Mouse (Mus musculus) liver, embryonic 14.5 days (tissue): Measurements from ENCODE around the gene Clybl. TPM values are rescaled to one million over a fixed set of nuclear protein-coding genes. Genes with fewer than 3 reads are reported as not detected.

ENCODE experiments used
- ATAC-seq: fragments of 200-750 bp; cut with Nextera tagmentation; 2 replicates; pipeline ENCODE4 v1.8.0; 2017; ENCODE audit warnings: moderate number of reproducible peaks, mild to moderate bottlenecking, moderate library complexity; ENCODE audit not compliant: insufficient read depth
- DNase-seq, 3 experiments: peaks; one replicate each; pipeline ENCODE4 v3.0.0-alpha.2; 2012 to 2013; ENCODE audit warnings: low read depth in 3 of 3, low spot score in 3 of 3
- H3K27ac ChIP-seq: fragments of 300-500 bp; sonication (generic); 2 replicates; pipeline ENCODE4 v1.5.1; 2014; ENCODE audit warnings: moderate library complexity, mild to moderate bottlenecking, control low read depth, inconsistent platforms
- H3K27me3 ChIP-seq: fragments of 300-500 bp; sonication (generic); 2 replicates; pipeline ENCODE4 v1.6.1; 2014; ENCODE audit warnings: mild to moderate bottlenecking, low read length, moderate library complexity; ENCODE audit not compliant: control insufficient read depth, insufficient read depth
- H3K36me3 ChIP-seq: fragments of 300-500 bp; sonication (generic); replicated peaks from 2 replicates; pipeline ENCODE4 v1.6.1; 2014; ENCODE audit warnings: low read depth; ENCODE audit not compliant: control insufficient read depth, insufficient read depth
- H3K4me1 ChIP-seq, 2 experiments: fragments of 200-500 bp in 1 of 2; fragments of 300-500 bp in 1 of 2; sonication (generic) in 1 of 2; replicated peaks; 2 replicates each; pipeline ENCODE4 v1.6.1; 2012 to 2014; ENCODE audit warnings: antibody characterized with exemption in 1 of 2, inconsistent platforms in 1 of 2, low read length in 1 of 2; ENCODE audit not compliant: control insufficient read depth in 2 of 2, insufficient read depth in 2 of 2
- H3K4me2 ChIP-seq: fragments of 300-500 bp; sonication (generic); 2 replicates; pipeline ENCODE4 v1.6.1; 2014; ENCODE audit warnings: low read depth, mild to moderate bottlenecking, control low read depth, moderate library complexity
- H3K4me3 ChIP-seq, 2 experiments: fragments of 200-500 bp in 1 of 2; fragments of 300-500 bp in 1 of 2; sonication (generic) in 1 of 2; 2 replicates each; pipeline ENCODE4 v1.5.1; 2012 to 2014; ENCODE audit warnings: low read depth in 2 of 2, low read length in 2 of 2, mild to moderate bottlenecking in 2 of 2, control low read depth in 1 of 2, inconsistent platforms in 1 of 2, moderate library complexity in 1 of 2; ENCODE audit not compliant: insufficient read depth in 1 of 2
- H3K9ac ChIP-seq: fragments of 300-500 bp; sonication (generic); replicated peaks from 2 replicates; pipeline ENCODE4 v1.6.1; 2014; ENCODE audit warnings: mild to moderate bottlenecking, control low read depth, moderate library complexity
- H3K9me3 ChIP-seq: fragments of 300-500 bp; sonication (generic); 2 replicates; pipeline ENCODE4 v1.6.1; 2016; ENCODE audit warnings: low read length, mixed read lengths; ENCODE audit not compliant: control insufficient read depth
- CTCF ChIP-seq: IDR thresholded peaks from 2 replicates; pipeline ENCODE4 v1.5.1; 2016; ENCODE audit warnings: antibody characterized with exemption, low read depth, control low read depth
- EP300 ChIP-seq: IDR thresholded peaks from 2 replicates; pipeline ENCODE4 v1.6.1; 2016; ENCODE audit warnings: antibody characterized with exemption, low read depth
- WGBS: fragments of 180-500 bp; shearing (Covaris S2); extraction: QIAGEN DNeasy Blood & Tissue Kit; methylation state at CpG from one replicate; pipeline ENCODE4 v1.1.7; 2014; ENCODE audit not compliant: insufficient replicate concordance; 5-methylcytosine and 5-hydroxymethylcytosine counted together
- polyA plus RNA-seq, 2 experiments: library from polyadenylated mRNA; depleted of rRNA in 1 of 2; stranded (reverse) in 1 of 2; unstranded in 1 of 2; fragments of >200 nt; fragmentation: Nextera tagmentation in 1 of 2; extraction: Ambion mirVana in 1 of 2; gene quantifications; 2 replicates each; pipeline versions ENCODE4 v1.2.1 to v1.2.3; 2012 to 2014

Gene Clybl
- polyA plus RNA-seq, 2 experiments, result 15.6 to 28.9 TPM

DNA sequence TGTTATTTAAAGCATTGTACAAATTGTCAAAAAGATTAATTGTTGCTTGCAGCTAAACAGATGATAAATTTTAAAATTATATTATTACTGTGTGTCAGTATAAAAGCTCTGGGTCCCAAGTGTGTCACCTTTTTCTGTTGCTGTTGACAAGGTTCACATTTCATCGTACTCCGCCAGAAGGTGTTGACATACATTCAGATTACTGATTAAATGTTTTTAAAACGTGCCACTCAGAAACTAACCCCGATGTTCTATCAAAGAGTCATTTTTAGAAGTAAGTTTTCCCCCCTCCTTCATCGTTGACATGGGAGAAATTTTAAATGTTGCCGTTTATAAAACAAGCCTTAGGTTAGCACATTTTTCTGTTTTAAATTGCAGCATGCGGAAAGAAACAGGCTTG, 83.7 kb downstream of the Clybl start:
- no peak for TF ChIP-seq CTCF
- no peak for TF ChIP-seq EP300
- 67% methylated on average over 7 of the region's 7 CpGs for WGBS

DNA sequence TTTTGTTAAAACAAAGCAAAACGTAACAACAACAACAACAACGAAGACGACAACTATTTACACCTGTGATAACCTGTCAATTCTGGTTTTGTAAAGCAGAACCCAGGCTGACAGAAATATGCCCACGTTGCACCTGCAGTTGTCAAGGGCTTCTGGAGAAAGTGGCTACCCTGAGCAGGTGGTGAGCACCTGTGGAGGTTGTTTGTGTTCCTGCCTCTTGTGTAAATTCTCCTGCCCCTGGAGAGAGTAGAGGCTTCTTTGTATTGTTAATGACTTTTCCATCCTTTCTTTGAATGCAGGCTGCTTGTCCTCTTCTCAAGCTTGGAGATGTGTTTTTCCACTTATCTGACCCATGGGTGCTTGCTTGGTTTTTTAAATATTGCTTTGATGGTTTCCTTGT, 86.1 kb downstream of the Clybl start:
- DNase-seq, result no peak
- Histone ChIP-seq H3K4me2 (no peak overlapping the region), H3K4me1 (no peaks in the 10 kb centered on the region), H3K9me3 (no peaks in the 10 kb centered on the region), H3K4me3 (no peak overlapping the region), H3K36me3 (no peaks in the 10 kb centered on the region), H3K27me3 (no peaks in the 10 kb centered on the region), H3K9ac (no peak overlapping the region), H3K27ac (no peak overlapping the region)
- 25% methylated on average over 4 of the region's 4 CpGs for WGBS
- ATAC-seq, result no peak
- TF ChIP-seq EP300 (no peak), CTCF (no peak)

More for the DNA sequence above, 83.7 kb downstream of the Clybl start:
- Histone ChIP-seq H3K4me3 (no peak overlapping the region), H3K9me3 (no peaks in the 10 kb centered on the region), H3K4me2 (no peak overlapping the region), H3K27me3 (no peaks in the 10 kb centered on the region), H3K27ac (no peak overlapping the region), H3K9ac (no peak overlapping the region), H3K4me1 (no peaks in the 10 kb centered on the region), H3K36me3 (no peaks in the 10 kb centered on the region)
- DNase-seq, result no peak
- ATAC-seq, result no peak

DNA sequence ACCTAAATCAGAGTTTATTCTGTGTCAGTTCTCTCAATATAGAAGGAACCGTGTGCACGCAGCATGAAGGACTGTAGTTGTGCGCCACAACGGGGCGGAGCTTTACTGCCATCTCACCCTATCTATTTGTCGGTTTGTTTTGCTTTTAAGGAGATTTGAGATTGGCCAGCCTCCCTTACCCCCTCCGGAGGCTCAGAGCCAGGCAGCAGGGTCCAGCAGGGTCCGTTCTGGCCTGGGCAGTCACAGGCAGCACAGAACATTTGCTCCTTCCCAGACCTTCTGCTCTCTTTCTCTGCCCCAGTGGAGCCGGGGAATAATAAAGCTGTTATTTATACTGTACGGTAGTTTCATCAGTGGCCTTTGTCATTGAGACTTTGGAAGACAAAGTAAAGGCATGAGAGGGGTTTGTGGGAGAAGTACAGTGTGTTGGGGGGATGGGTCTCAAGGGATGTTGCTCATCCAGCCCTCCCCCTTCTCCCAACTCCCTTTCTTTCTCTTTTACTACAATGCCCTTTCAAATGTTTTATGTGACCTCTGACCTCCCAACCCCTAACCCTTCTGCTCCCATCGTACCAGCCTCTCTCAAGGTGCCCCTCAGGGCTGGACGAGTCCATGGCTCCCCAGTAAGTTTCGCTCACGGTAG, 89.7 kb downstream of the Clybl start:
- no peak for TF ChIP-seq CTCF
- TF ChIP-seq EP300, result no peak
- no peak for ATAC-seq

DNA sequence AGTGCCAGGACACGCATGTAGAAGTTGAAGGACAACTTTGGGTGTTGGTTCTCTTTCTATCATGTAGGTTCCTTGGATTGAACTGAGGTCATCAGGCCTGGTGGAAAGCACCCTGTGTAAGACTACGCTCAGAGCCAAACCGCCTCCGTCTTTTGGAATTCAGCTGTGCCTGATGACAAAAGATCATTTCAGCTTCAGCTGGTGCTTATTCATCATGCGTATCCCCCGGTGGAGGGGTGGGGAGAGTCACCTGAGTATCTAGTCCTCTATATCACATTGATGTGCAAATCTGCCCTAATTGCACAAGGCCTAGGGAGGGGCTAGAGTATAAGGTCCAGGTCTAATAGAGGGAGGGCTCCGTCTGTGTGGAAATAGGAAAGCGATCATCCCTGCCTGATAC, 95.6 kb downstream of the Clybl start:
- H3K9me3 ChIP-seq, result no peaks in the 10 kb centered on the region
- H3K4me2 ChIP-seq, result no peak overlapping the region
- H3K4me1 ChIP-seq, result no peaks in the 10 kb centered on the region
- no peak overlapping the region for H3K27ac ChIP-seq
- WGBS, result 84% methylated on average over 8 of the region's 8 CpGs
- TF ChIP-seq EP300 (no peak), CTCF (no peak)
- no peak overlapping the region for H3K9ac ChIP-seq
- no peak for ATAC-seq
- no peak for DNase-seq
- no peaks in the 10 kb centered on the region for H3K36me3 ChIP-seq
- H3K27me3 ChIP-seq, result no peaks in the 10 kb centered on the region
- H3K4me3 ChIP-seq, result no peak overlapping the region

More for the DNA sequence above, 89.7 kb downstream of the Clybl start:
- 55% methylated on average over 14 of the region's 14 CpGs for WGBS
- DNase-seq, result no peak
- Histone ChIP-seq H3K9ac (no peak overlapping the region), H3K27ac (no peak overlapping the region), H3K27me3 (no peaks in the 10 kb centered on the region), H3K4me3 (no peak overlapping the region), H3K4me2 (no peak overlapping the region), H3K9me3 (no peaks in the 10 kb centered on the region), H3K4me1 (no peaks in the 10 kb centered on the region), H3K36me3 (no peaks in the 10 kb centered on the region)

DNA sequence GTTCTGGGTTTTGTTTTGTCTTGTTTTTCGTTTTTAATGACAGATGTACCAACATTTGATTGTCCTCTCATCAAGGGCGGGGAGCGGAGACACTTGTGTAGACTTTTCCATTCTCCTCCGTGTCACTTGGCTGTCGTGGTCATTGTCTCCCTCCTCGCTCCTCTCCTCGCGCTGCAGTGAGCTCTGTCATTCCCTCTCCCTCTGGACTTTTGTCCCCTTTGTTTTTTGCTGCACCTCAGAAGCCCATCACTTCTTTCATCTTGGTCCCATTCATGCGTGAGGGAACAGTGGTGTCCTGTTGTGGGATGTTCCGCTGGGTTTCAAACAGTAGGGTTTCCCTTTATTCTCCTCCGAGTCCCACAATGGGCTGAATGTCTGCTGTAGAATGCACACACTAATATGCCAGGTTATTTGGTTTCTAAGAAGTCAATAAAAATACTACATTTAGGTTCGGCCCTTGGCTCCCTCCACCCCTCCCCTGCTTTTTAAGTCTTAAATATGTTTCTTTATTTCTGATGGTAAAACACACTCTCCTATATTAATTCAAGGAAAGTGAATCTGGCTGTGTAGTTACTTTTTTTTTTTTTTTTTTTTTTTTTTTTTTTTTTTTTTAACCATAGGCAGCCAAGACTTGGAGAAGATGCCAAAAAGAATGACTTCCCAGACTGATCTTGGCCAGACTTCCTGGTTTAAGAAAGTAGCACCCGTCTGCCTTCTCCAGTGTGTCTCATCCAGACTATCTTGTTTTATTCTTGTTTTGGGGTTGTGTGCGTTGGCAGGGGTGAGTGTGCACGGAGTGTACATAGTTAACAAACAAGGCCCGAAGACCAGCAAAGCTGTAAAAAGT, 98.2 kb downstream of the Clybl start:
- ATAC-seq (no peak), DNase-seq (no peak)
- no peak for TF ChIP-seq CTCF
- TF ChIP-seq EP300, result no peak
- Histone ChIP-seq H3K4me1 (no peaks in the 10 kb centered on the region), H3K4me3 (no peak overlapping the region), H3K4me2 (no peak overlapping the region), H3K9me3 (no peaks in the 10 kb centered on the region), H3K27me3 (no peaks in the 10 kb centered on the region), H3K36me3 (no peaks in the 10 kb centered on the region), H3K27ac (no peak overlapping the region), H3K9ac (no peak overlapping the region)
- WGBS, result 60% methylated on average over 16 of the region's 16 CpGs
